Mouse (Mus musculus): ENCODE measurements at regions not wholly inside any gene's neighbourhood (a gene's known extent, or its start where the extent isn't known, plus 50 kb on each side); places are given as distances from the start of the nearest gene placed in this dataset.

GRCm38 (mm10) chr3:76014766-76015165 is 58.0 kb upstream of the Golim4 start:
- no peak for TF ChIP-seq CTCF (IDR thresholded peaks at IDR 0.05; ENCODE audit: low read depth)
- H3K27me3 ChIP-seq (ENCODE audit: insufficient read depth, low read length), result no peaks in the 10 kb centered on the region
- no peak for ATAC-seq
- no peak overlapping the region for H3K27ac ChIP-seq
- WGBS, result 91% methylated on average over 4 of the region's 4 CpGs
- H3K4me1 ChIP-seq (ENCODE audit: insufficient read depth, low read length), result no peaks in the 10 kb centered on the region
- DNase-seq (ENCODE audit: low spot score), result no peak
- H3K4me3 ChIP-seq (ENCODE audit: low read length), result no peak overlapping the region
- no peak overlapping the region for H3K9ac ChIP-seq (replicated peaks; ENCODE audit: low read length)
- H3K36me3 ChIP-seq (ENCODE audit: insufficient read depth, low read length), result no peaks in the 10 kb centered on the region
- H3K9me3 ChIP-seq (ENCODE audit: low read length), result no peaks in the 10 kb centered on the region
- H3K4me2 ChIP-seq (ENCODE audit: low read depth, low read length), result no peak overlapping the region

DNA sequence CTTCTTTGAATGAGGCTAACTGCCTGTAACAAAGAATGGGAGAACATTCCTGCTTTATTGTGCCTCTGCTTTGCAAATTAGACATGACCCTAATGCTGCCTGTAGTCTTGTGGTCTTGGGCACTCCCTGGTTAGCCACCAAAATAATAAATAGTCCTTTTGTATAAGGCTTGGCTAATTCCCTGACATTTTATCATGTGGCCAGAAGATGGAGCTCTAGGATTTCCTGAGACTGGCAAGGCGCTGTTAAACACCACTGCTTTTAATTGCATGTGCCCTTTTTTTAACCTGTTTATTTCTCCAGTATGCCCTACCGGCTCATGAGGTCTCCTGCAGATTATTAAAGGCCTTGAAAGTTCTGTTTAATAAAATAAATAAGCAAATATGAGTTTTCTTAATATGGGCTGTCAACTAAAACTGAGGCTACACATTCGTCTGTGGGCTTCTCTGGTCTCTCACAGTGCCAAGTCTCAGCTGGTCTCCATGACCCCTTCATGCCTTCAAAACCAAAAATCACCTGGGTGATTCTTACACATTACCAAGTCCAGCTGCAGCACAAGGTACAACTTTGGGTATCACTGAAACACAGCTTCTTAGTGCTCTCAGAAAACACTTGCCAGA is 51.9 kb upstream of the Golim4 start:
- no peaks in the 10 kb centered on the region for H3K27me3 ChIP-seq (ENCODE audit: insufficient read depth, low read length)
- no peak overlapping the region for H3K27ac ChIP-seq
- TF ChIP-seq CTCF (IDR thresholded peaks at IDR 0.05; ENCODE audit: low read depth), result peak; percentile 85
- no peak overlapping the region for H3K4me2 ChIP-seq (ENCODE audit: low read depth, low read length)
- H3K4me3 ChIP-seq (ENCODE audit: low read length), result no peak overlapping the region
- H3K9me3 ChIP-seq (ENCODE audit: low read length), result 0 out of 2 replicates have a peak, but pooled peaks cover under 1% of the 10 kb centered on the region
- H3K36me3 ChIP-seq (ENCODE audit: insufficient read depth, low read length), result no peaks in the 10 kb centered on the region
- ATAC-seq (peak; percentile 86), DNase-seq (ENCODE audit: low spot score) (peak; percentile 80)
- WGBS, result 16% methylated on average over 3 of the region's 3 CpGs
- no peak overlapping the region for H3K9ac ChIP-seq (replicated peaks; ENCODE audit: low read length)
- no peaks in the 10 kb centered on the region for H3K4me1 ChIP-seq (ENCODE audit: insufficient read depth, low read length)

Measured in hindbrain, postnatal 0 days (tissue).